Mouse (Mus musculus) heart, embryonic 10.5 days (tissue): ENCODE measurements around the gene Tmem125. TPM values are rescaled to one million over a fixed set of nuclear protein-coding genes. Genes with fewer than 3 reads are reported as not detected.

Experiments used
- DNase-seq: peaks from one replicate; pipeline ENCODE4 v3.0.0-alpha.2; 2017; ENCODE audit warnings: low spot score
- H3K27ac ChIP-seq: fragments of 300-500 bp; sonication (generic); 2 replicates; pipeline ENCODE4 v1.5.1; 2016; ENCODE audit warnings: mild to moderate bottlenecking
- H3K27me3 ChIP-seq: fragments of 300-500 bp; sonication (generic); 2 replicates; pipeline ENCODE4 v1.6.1; 2016; ENCODE audit warnings: mild to moderate bottlenecking; ENCODE audit not compliant: poor library complexity, insufficient read depth, severe bottlenecking
- H3K36me3 ChIP-seq: fragments of 300-500 bp; sonication (generic); 2 replicates; pipeline ENCODE4 v1.6.1; 2016; ENCODE audit warnings: mild to moderate bottlenecking, moderate library complexity
- H3K4me1 ChIP-seq: fragments of 300-500 bp; sonication (generic); 2 replicates; pipeline ENCODE4 v1.6.1; 2016; ENCODE audit warnings: mild to moderate bottlenecking
- H3K4me3 ChIP-seq: fragments of 300-500 bp; sonication (generic); 2 replicates; pipeline ENCODE4 v1.5.1; 2016; ENCODE audit warnings: mild to moderate bottlenecking, moderate library complexity
- H3K9me3 ChIP-seq: fragments of 300-500 bp; sonication (generic); 2 replicates; pipeline ENCODE4 v1.6.1; 2016; ENCODE audit warnings: mild to moderate bottlenecking, moderate library complexity
- WGBS: fragments of 180-500 bp; shearing (Covaris S2); methylation state at CpG from one replicate; pipeline ENCODE4 v1.1.7; 2016; 5-methylcytosine and 5-hydroxymethylcytosine counted together
- polyA plus RNA-seq: library from polyadenylated mRNA; unstranded; fragments of >200 nt; fragmentation: Nextera tagmentation; extraction: Ambion mirVana; gene quantifications from 2 replicates; pipeline ENCODE4 v1.2.1, GENCODE M21; 2016

Gene Tmem125
- 0.32 and 0.69 TPM in 2 replicates for polyA plus RNA-seq

GRCm38 (mm10) chr4:118543592-118544260 lies at the start of gene Tmem125:
Gene Tmem125, minus strand, starts transcription at chr4:118544044.
- peak within 1 kb of the TSS; percentile 59 for H3K4me3 ChIP-seq
- peak; percentile 81 for DNase-seq
- H3K27ac ChIP-seq: peak within 1 kb of the TSS; percentile 71
- peaks cover 4% of the 10 kb centered on the region for H3K9me3 ChIP-seq
- H3K27me3 ChIP-seq: peaks cover 35% of the 10 kb centered on the region
- H3K4me1 ChIP-seq: peaks cover 20% of the 10 kb centered on the region
- no peaks in the 10 kb centered on the region for H3K36me3 ChIP-seq
- under 1% methylated on average over 24 of the region's 24 CpGs for WGBS

- Histone ChIP-seq H3K36me3 (no peaks in the 10 kb centered on the region), H3K27ac (no peak overlapping the region), H3K4me1 (peaks cover 7% of the 10 kb centered on the region; the same call in 1 of the 2 replicates), H3K9me3 (no peaks in the 10 kb centered on the region), H3K4me3 (no peak overlapping the region), H3K27me3 (peaks cover 11% of the 10 kb centered on the region; the same call in 1 of the 2 replicates)
- DNase-seq: no peak
- 9% methylated on average over 7 of the region's 7 CpGs for WGBS
These were observed 45.9 kb upstream of the Tmem125 start for GRCm38 (mm10) chr4:118589733-118590130.

- DNase-seq: no peak
These were observed 45.3 kb upstream of the Tmem125 start for GRCm38 (mm10) chr4:118589053-118589732.

GRCm38 (mm10) chr4:118582629-118583028 lies 38.8 kb upstream of the Tmem125 start:
- H3K4me1 ChIP-seq: 0 out of 2 replicates have a peak, but pooled peaks cover 3% of the 10 kb centered on the region

More at GRCm38 (mm10) chr4:118589053-118589732, 45.3 kb upstream of the Tmem125 start:
- H3K4me1 ChIP-seq: peaks cover 7% of the 10 kb centered on the region; the same call in 1 of the 2 replicates
- H3K27me3 ChIP-seq: peaks cover 11% of the 10 kb centered on the region; the same call in 1 of the 2 replicates
- no peak overlapping the region for H3K27ac ChIP-seq
- no peak overlapping the region for H3K4me3 ChIP-seq
- no peaks in the 10 kb centered on the region for H3K9me3 ChIP-seq
- H3K36me3 ChIP-seq: no peaks in the 10 kb centered on the region
- 62% methylated on average over 12 of the region's 12 CpGs for WGBS

GRCm38 (mm10) chr4:118581508-118581907 lies 37.7 kb upstream of the Tmem125 start:
- Histone ChIP-seq H3K4me1 (no peaks in the 10 kb centered on the region), H3K27ac (no peak overlapping the region), H3K27me3 (peaks cover 13% of the 10 kb centered on the region; the same call in 1 of the 2 replicates), H3K36me3 (no peaks in the 10 kb centered on the region), H3K9me3 (no peaks in the 10 kb centered on the region), H3K4me3 (no peak overlapping the region)
- 52% methylated on average over 11 of the region's 11 CpGs for WGBS
- DNase-seq: no peak

More at GRCm38 (mm10) chr4:118582629-118583028, 38.8 kb upstream of the Tmem125 start:
- Histone ChIP-seq H3K4me3 (no peak overlapping the region), H3K27ac (no peak overlapping the region), H3K36me3 (no peaks in the 10 kb centered on the region), H3K9me3 (no peaks in the 10 kb centered on the region), H3K27me3 (peaks cover 6% of the 10 kb centered on the region; the same call in 1 of the 2 replicates)
- DNase-seq: no peak
- 92% methylated on average over 8 of the region's 8 CpGs for WGBS

- H3K9me3 ChIP-seq: no peaks in the 10 kb centered on the region
- WGBS: 50% methylated on average over 13 of the region's 13 CpGs
- peaks cover 25% of the 10 kb centered on the region; the same call in 1 of the 2 replicates for H3K27me3 ChIP-seq
- H3K27ac ChIP-seq: no peak overlapping the region
- no peak overlapping the region for H3K4me3 ChIP-seq
- no peak for DNase-seq
- no peaks in the 10 kb centered on the region for H3K4me1 ChIP-seq
- H3K36me3 ChIP-seq: no peaks in the 10 kb centered on the region
These were observed 35.5 kb upstream of the Tmem125 start for GRCm38 (mm10) chr4:118579313-118579712.

GRCm38 (mm10) chr4:118576097-118576496 lies 32.3 kb upstream of the Tmem125 start:
- no peaks in the 10 kb centered on the region for H3K4me1 ChIP-seq
- H3K27ac ChIP-seq: no peak overlapping the region
- H3K9me3 ChIP-seq: no peaks in the 10 kb centered on the region
- no peaks in the 10 kb centered on the region for H3K36me3 ChIP-seq
- no peak overlapping the region for H3K4me3 ChIP-seq
- peak; percentile 93 for DNase-seq
- peaks cover 33% of the 10 kb centered on the region; the same call in 1 of the 2 replicates for H3K27me3 ChIP-seq
- WGBS: 8% methylated on average over 6 of the region's 6 CpGs

GRCm38 (mm10) chr4:118571441-118571840 lies 27.6 kb upstream of the Tmem125 start:
- H3K27ac ChIP-seq: no peak overlapping the region
- H3K4me1 ChIP-seq: no peaks in the 10 kb centered on the region
- H3K4me3 ChIP-seq: no peak overlapping the region
- H3K36me3 ChIP-seq: no peaks in the 10 kb centered on the region
- H3K27me3 ChIP-seq: peaks cover 36% of the 10 kb centered on the region
- 82% methylated on average over 15 of the region's 15 CpGs for WGBS
- H3K9me3 ChIP-seq: no peaks in the 10 kb centered on the region
- no peak for DNase-seq

- Histone ChIP-seq H3K36me3 (no peaks in the 10 kb centered on the region), H3K4me3 (peak overlapping the region; percentile 18; the same call in 1 of the 2 replicates), H3K27me3 (peaks cover 25% of the 10 kb centered on the region), H3K4me1 (no peaks in the 10 kb centered on the region), H3K9me3 (no peaks in the 10 kb centered on the region), H3K27ac (peak overlapping the region; percentile 74; the same call in 1 of the 2 replicates)
- 66% methylated on average over 23 of the region's 23 CpGs for WGBS
- peak; percentile 82 for DNase-seq
These were observed 25.5 kb upstream of the Tmem125 start for GRCm38 (mm10) chr4:118569320-118569719.

GRCm38 (mm10) chr4:118568709-118569108 lies 24.9 kb upstream of the Tmem125 start:
- peak; percentile 92 for DNase-seq
- Histone ChIP-seq H3K36me3 (no peaks in the 10 kb centered on the region), H3K4me3 (peak overlapping the region; percentile 18; the same call in 1 of the 2 replicates), H3K27ac (peak overlapping the region; percentile 74; the same call in 1 of the 2 replicates), H3K4me1 (no peaks in the 10 kb centered on the region), H3K27me3 (peaks cover 25% of the 10 kb centered on the region), H3K9me3 (no peaks in the 10 kb centered on the region)
- WGBS: 39% methylated on average over 10 of the region's 10 CpGs

GRCm38 (mm10) chr4:118566161-118566676 lies 22.4 kb upstream of the Tmem125 start:
- no peak overlapping the region for H3K27ac ChIP-seq
- WGBS: 31% methylated on average over 7 of the region's 7 CpGs
- DNase-seq: peak; percentile 83
- H3K9me3 ChIP-seq: no peaks in the 10 kb centered on the region; the same call in 1 of the 2 replicates
- no peaks in the 10 kb centered on the region for H3K4me1 ChIP-seq
- no peak overlapping the region for H3K4me3 ChIP-seq
- H3K27me3 ChIP-seq: peaks cover 17% of the 10 kb centered on the region
- no peaks in the 10 kb centered on the region for H3K36me3 ChIP-seq

GRCm38 (mm10) chr4:118564926-118565279 lies 21.1 kb upstream of the Tmem125 start:
- DNase-seq: no peak
- Histone ChIP-seq H3K27me3 (peaks cover 17% of the 10 kb centered on the region), H3K4me3 (no peak overlapping the region), H3K27ac (no peak overlapping the region), H3K9me3 (no peaks in the 10 kb centered on the region; the same call in 1 of the 2 replicates), H3K36me3 (no peaks in the 10 kb centered on the region), H3K4me1 (no peaks in the 10 kb centered on the region)
- WGBS: 87% methylated on average over 3 of the region's 3 CpGs
